12 mouse cellular contexts compared by ENCODE assay signal in genomic region chr16:70103791-70104378, GRCm38 (mm10).
DNase-seq lines count a peak whose midpoint lies in the region; ATAC-seq and TF ChIP-seq lines count a peak whose summit lies in the region.
"Had no signal": no experiment of that assay in that cellular context is flagged by ENCODE, and none has a peak within 500 bp of the region (broad histone marks: within the 10 kb centered on the region; RNA-seq: fewer than 3 reads in every experiment).

No protein-coding gene starts in this region.

- no peak overlapping the region for H3K4me2 ChIP-seq in heart, postnatal 0 days (ENCODE audit: low read depth, low read length)
- H3K4me2 ChIP-seq in lung, embryonic 14.5 days: no peak overlapping the region
- H3K4me2 ChIP-seq in embryonic facial prominence, embryonic 13.5 days: peak overlapping the region; percentile 19; the same call in 1 of the 2 replicates
- H3K4me2 ChIP-seq: embryonic facial prominence, embryonic 15.5 days; hindbrain, embryonic 15.5 days had no signal

- TF ChIP-seq CTCF in heart, postnatal 0 days (IDR thresholded peaks at IDR 0.05; ENCODE audit: low read depth): no peak
- no peak for TF ChIP-seq CTCF in lung, embryonic 14.5 days (IDR thresholded peaks at IDR 0.05; ENCODE audit: low read depth)

- H3K36me3 ChIP-seq in heart, postnatal 0 days (replicated peaks; ENCODE audit: control insufficient read depth, insufficient read depth, low read length): no peaks in the 10 kb centered on the region
- H3K36me3 ChIP-seq in lung, embryonic 14.5 days (ENCODE audit: insufficient read depth): no peaks in the 10 kb centered on the region
- no peaks in the 10 kb centered on the region for H3K36me3 ChIP-seq in embryonic facial prominence, embryonic 13.5 days
- H3K36me3 ChIP-seq: embryonic facial prominence, embryonic 15.5 days; hindbrain, embryonic 15.5 days had no signal

- H3K27me3 ChIP-seq in heart, postnatal 0 days (ENCODE audit: control insufficient read depth, insufficient read depth, low read length): no peaks in the 10 kb centered on the region
- H3K27me3 ChIP-seq in lung, embryonic 14.5 days (ENCODE audit: insufficient read depth, low read length): no peaks in the 10 kb centered on the region
- H3K27me3 ChIP-seq in embryonic facial prominence, embryonic 13.5 days: no peaks in the 10 kb centered on the region
- H3K27me3 ChIP-seq: embryonic facial prominence, embryonic 15.5 days; hindbrain, embryonic 15.5 days had no signal

- 40% methylated on average over 6 of the region's 6 CpGs for WGBS in heart, postnatal 0 days
- 32% methylated on average over 6 of the region's 6 CpGs for WGBS in lung, embryonic 14.5 days
- WGBS in embryonic facial prominence, embryonic 13.5 days: 34% methylated on average over 6 of the region's 6 CpGs

- no peak overlapping the region for H3K27ac ChIP-seq in heart, postnatal 0 days (ENCODE audit: low read depth)
- H3K27ac ChIP-seq in lung, embryonic 14.5 days (ENCODE audit: low read depth): no peak overlapping the region
- H3K27ac ChIP-seq in embryonic facial prominence, embryonic 13.5 days: no peak overlapping the region
- H3K27ac ChIP-seq: embryonic facial prominence, embryonic 15.5 days; hindbrain, embryonic 15.5 days had no signal

- peaks cover 3% of the 10 kb centered on the region; the same call in 1 of the 2 replicates for H3K4me1 ChIP-seq in heart, postnatal 0 days (ENCODE audit: control insufficient read depth, insufficient read depth)
- no peaks in the 10 kb centered on the region for H3K4me1 ChIP-seq in lung, embryonic 14.5 days (ENCODE audit: insufficient read depth)
- peaks cover 4% of the 10 kb centered on the region; the same call in 1 of the 2 replicates for H3K4me1 ChIP-seq in embryonic facial prominence, embryonic 13.5 days
- H3K4me1 ChIP-seq: embryonic facial prominence, embryonic 15.5 days; hindbrain, embryonic 15.5 days had no signal

- no peaks in the 10 kb centered on the region for H3K9me3 ChIP-seq in heart, postnatal 0 days (replicated peaks; ENCODE audit: control insufficient read depth, low read length)
- no peaks in the 10 kb centered on the region for H3K9me3 ChIP-seq in lung, embryonic 14.5 days (ENCODE audit: low read depth, low read length)
- no peaks in the 10 kb centered on the region for H3K9me3 ChIP-seq in embryonic facial prominence, embryonic 13.5 days
- H3K9me3 ChIP-seq: embryonic facial prominence, embryonic 15.5 days; hindbrain, embryonic 15.5 days had no signal

- DNase-seq in heart, postnatal 0 days (ENCODE audit: low spot score): peak; percentile 10
- DNase-seq in heart, postnatal 25 days (ENCODE audit: low spot score): no peak
- DNase-seq in lung, embryonic 14.5 days: peak; percentile 80
- no peak for DNase-seq in lung, postnatal 4 days
- peak; percentile 53 for DNase-seq in brain, adult 2 months (ENCODE audit: low read depth, low spot score)
- DNase-seq: cerebellum, adult 11 months; lung, postnatal 36 days; thymus, adult 18-20 months had no signal

- no peak overlapping the region for H3K4me3 ChIP-seq in heart, postnatal 0 days (ENCODE audit: low read depth, low read length)
- H3K4me3 ChIP-seq in lung, embryonic 14.5 days (ENCODE audit: low read depth, low read length): no peak overlapping the region
- H3K4me3 ChIP-seq in embryonic facial prominence, embryonic 13.5 days: no peak overlapping the region
- H3K4me3 ChIP-seq: embryonic facial prominence, embryonic 15.5 days; hindbrain, embryonic 15.5 days had no signal

- TF ChIP-seq EP300 in heart, postnatal 0 days (IDR thresholded peaks at IDR 0.05; ENCODE audit: low read depth): no peak

- intact Hi-C loops in heart, postnatal 25 days (cut with DNase I): no loop called here

- no peak for ATAC-seq in heart, postnatal 0 days (ENCODE audit: insufficient read depth, low read depth)
- ATAC-seq in lung, embryonic 14.5 days (ENCODE audit: insufficient read depth): peak; percentile 70; the same call in 1 of the 2 replicates
- ATAC-seq in embryonic facial prominence, embryonic 13.5 days (ENCODE audit: insufficient number of reproducible peaks, insufficient read depth, low FRiP score, low TSS enrichment, low read depth): no peak
- ATAC-seq in inflammation-experienced regulatory T-cells, adult 6 months: no peak

- no peak overlapping the region for H3K9ac ChIP-seq in heart, postnatal 0 days (replicated peaks; ENCODE audit: low read depth, low read length)
- no peak overlapping the region for H3K9ac ChIP-seq in lung, embryonic 14.5 days
- H3K9ac ChIP-seq in embryonic facial prominence, embryonic 13.5 days: no peak overlapping the region
- H3K9ac ChIP-seq: embryonic facial prominence, embryonic 15.5 days; hindbrain, embryonic 15.5 days had no signal

Comparison
In these comparisons a context has a peak if more than half of its experiments do, and no peak if none do; other contexts are left out.
1. DNase-seq: peak in heart, postnatal 0 days (single experiment), lung, embryonic 14.5 days (single experiment) and brain, adult 2 months (single experiment); none in heart, postnatal 25 days (single experiment) and lung, postnatal 4 days (0 of 2).